Mouse (Mus musculus) ES-Bruce4 (cell line): ENCODE results near the gene Plekha7.
"Not testable (repeated sequence)": the region's sequence is repeated elsewhere in the genome, so short reads cannot be mapped to it uniquely, and the experiment has no call there.

ENCODE experiments used
- EP300 ChIP-seq: IDR thresholded peaks from 2 replicates; pipeline ENCODE4 v1.6.1; 2011; ENCODE audit warnings: low read depth, low read length; ENCODE audit not compliant: insufficient read depth
- POLR2A ChIP-seq: IDR thresholded peaks from one replicate; pipeline ENCODE4 v1.8.1; 2011; ENCODE audit warnings: low read length; ENCODE audit not compliant: insufficient read depth

- TF ChIP-seq POLR2A, EP300: not testable (repeated sequence)
Measured at GRCm38 (mm10) chr7:116084366-116084765, 223.8 kb downstream of the Plekha7 start, which contains the start of gene Gm4353.
